25 mouse cellular contexts compared by ENCODE assay signal in genomic region chr3:146661001-146661400, GRCm38 (mm10). TPM values are rescaled to one million over a fixed set of nuclear protein-coding genes. Genes with fewer than 3 reads are reported as not detected.
A peak's percentile ranks its signal among the peaks of the same experiment; 100 is the strongest.
DNase-seq lines count a peak whose midpoint lies in the region.
"Had no signal": no experiment of that assay in that cellular context is flagged by ENCODE, and none has a peak within 500 bp of the region (broad histone marks: within the 10 kb centered on the region; RNA-seq: fewer than 3 reads in every experiment).

No protein-coding gene starts in this region.

- intact Hi-C loops in heart, postnatal 10 days (cut with DNase I), result no loop called here

- H3K27ac ChIP-seq in brown adipose tissue, adult 24 weeks (replicated peaks; ENCODE audit: low read depth, low read length), result peak overlapping the region; percentile 46; the same call in 1 of the 2 replicates
- H3K27ac ChIP-seq: embryonic facial prominence, embryonic 15.5 days; forebrain, embryonic 10.5 days; forebrain, embryonic 15.5 days; gastrocnemius, adult 2 months; heart, embryonic 10.5 days; hindbrain, embryonic 10.5 days; hindbrain, embryonic 14.5 days; intestine, embryonic 15.5 days had no signal

- H3K4me1 ChIP-seq in brown adipose tissue, adult 24 weeks (ENCODE audit: control insufficient read depth, insufficient read depth, insufficient read length, low read length), result peaks cover 9% of the 10 kb centered on the region; the same call in 1 of the 2 replicates
- H3K4me1 ChIP-seq: embryonic facial prominence, embryonic 15.5 days; forebrain, embryonic 10.5 days; forebrain, embryonic 15.5 days; heart, embryonic 10.5 days; intestine, embryonic 15.5 days had no signal

- no peak overlapping the region for H3K4me3 ChIP-seq in brown adipose tissue, adult 24 weeks (ENCODE audit: insufficient read depth, low read depth, low read length)
- H3K4me3 ChIP-seq: embryonic facial prominence, embryonic 15.5 days; erythroblast, embryonic 14.5 days; forebrain, embryonic 10.5 days; forebrain, embryonic 15.5 days; gastrocnemius, adult 2 months; heart, embryonic 10.5 days; hindbrain, embryonic 10.5 days; intestine, embryonic 15.5 days had no signal

- DNase-seq in heart, adult 11 months, result peak; percentile 79
- no peak for DNase-seq in heart, postnatal 10 days
- DNase-seq in lung, postnatal 10 days, result peak; percentile 19
- DNase-seq in lung, postnatal 36 days, result no peak
- DNase-seq in urinary bladder, postnatal 14 days (ENCODE audit: low spot score), result no peak
- DNase-seq: adrenal gland, adult 2 months; adrenal gland, postnatal 36 days; cerebellum, adult 2 months; embryo, embryonic 11 days; gastrocnemius, adult 2 months; gastrocnemius, postnatal 25 days had no signal

RNA-seq across cellular contexts. Expression of gene 4930503B20Rik, which starts 9.9 kb away (rescaled TPM):
- not detected for total RNA-seq in heart, postnatal 10 days (2021)
- not detected in 2 replicates for polyA plus RNA-seq in brown adipose tissue, adult 24 weeks (2012; ENCODE audit: insufficient read depth, insufficient read length, missing spikeins)
- total RNA-seq: adrenal gland, adult 2 months; adrenal gland, postnatal 36 days; ES-E14; gastrocnemius, adult 2 months; gastrocnemius, postnatal 25 days; heart, postnatal 25 days had no signal
- polyA plus RNA-seq: adrenal gland, adult 2 months; cerebellum, adult 2 months; embryonic facial prominence, embryonic 11.5 days; erythroblast, embryonic 14.5 days; forebrain, embryonic 10.5 days; forebrain, embryonic 15.5 days; heart, embryonic 10.5 days; heart, embryonic 14.5 days; hindbrain, embryonic 10.5 days; hindbrain, embryonic 14.5 days; intestine, embryonic 15.5 days had no signal

RNA-seq across cellular contexts. Expression of gene Samd13, which starts 24.4 kb away (rescaled TPM):
- total RNA-seq in heart, postnatal 10 days (2021), result 1 to 10 TPM; 1.8 TPM
- polyA plus RNA-seq in brown adipose tissue, adult 24 weeks (2012; ENCODE audit: insufficient read depth, insufficient read length, missing spikeins), result not detected in 2 replicates
- polyA plus RNA-seq: adrenal gland, adult 2 months; cerebellum, adult 2 months; erythroblast, embryonic 14.5 days had no signal

RNA-seq across cellular contexts. Expression of gene Dnase2b, which starts 45.6 kb away (rescaled TPM):
- not detected for total RNA-seq in heart, postnatal 10 days (2021)
- polyA plus RNA-seq in brown adipose tissue, adult 24 weeks (2012; ENCODE audit: insufficient read depth, insufficient read length, missing spikeins), result not detected in 2 replicates
- total RNA-seq: adrenal gland, adult 2 months; adrenal gland, postnatal 36 days; ES-E14; gastrocnemius, postnatal 25 days; granulocyte monocyte progenitor cell, adult 5-6 weeks; heart, postnatal 25 days had no signal
- polyA plus RNA-seq: adrenal gland, adult 2 months; cerebellum, adult 2 months; embryonic facial prominence, embryonic 11.5 days; erythroblast, embryonic 14.5 days; forebrain, embryonic 10.5 days; forebrain, embryonic 15.5 days; heart, embryonic 10.5 days; heart, embryonic 14.5 days; hindbrain, embryonic 10.5 days; hindbrain, embryonic 14.5 days had no signal

Comparison
In these comparisons a context has a peak if more than half of its experiments do, and no peak if none do; other contexts are left out.
1. DNase-seq: peak in heart, adult 11 months (single experiment) and lung, postnatal 10 days (single experiment); none in heart, postnatal 10 days (0 of 2), lung, postnatal 36 days (single experiment) and urinary bladder, postnatal 14 days (single experiment).